Mouse (Mus musculus) kidney, adult 10 weeks (tissue): ENCODE measurements around the gene Emc7. TPM values are rescaled to one million over a fixed set of nuclear protein-coding genes. Genes with fewer than 3 reads are reported as not detected.

ENCODE experiments used
- polyA plus RNA-seq: library from polyadenylated mRNA; stranded (reverse); fragments of 350-450 nt; fragmentation: Illumina TruSeq; extraction: RNeasy Lipid Tissue Mini Kit (QIAGEN cat#74804); gene quantifications from one replicate; pipeline ENCODE4 v1.2.3, GENCODE M21; 2014; ENCODE audit warnings: low read depth, low replicate concordance

Gene Emc7
- 82.5 TPM for polyA plus RNA-seq

DNA sequence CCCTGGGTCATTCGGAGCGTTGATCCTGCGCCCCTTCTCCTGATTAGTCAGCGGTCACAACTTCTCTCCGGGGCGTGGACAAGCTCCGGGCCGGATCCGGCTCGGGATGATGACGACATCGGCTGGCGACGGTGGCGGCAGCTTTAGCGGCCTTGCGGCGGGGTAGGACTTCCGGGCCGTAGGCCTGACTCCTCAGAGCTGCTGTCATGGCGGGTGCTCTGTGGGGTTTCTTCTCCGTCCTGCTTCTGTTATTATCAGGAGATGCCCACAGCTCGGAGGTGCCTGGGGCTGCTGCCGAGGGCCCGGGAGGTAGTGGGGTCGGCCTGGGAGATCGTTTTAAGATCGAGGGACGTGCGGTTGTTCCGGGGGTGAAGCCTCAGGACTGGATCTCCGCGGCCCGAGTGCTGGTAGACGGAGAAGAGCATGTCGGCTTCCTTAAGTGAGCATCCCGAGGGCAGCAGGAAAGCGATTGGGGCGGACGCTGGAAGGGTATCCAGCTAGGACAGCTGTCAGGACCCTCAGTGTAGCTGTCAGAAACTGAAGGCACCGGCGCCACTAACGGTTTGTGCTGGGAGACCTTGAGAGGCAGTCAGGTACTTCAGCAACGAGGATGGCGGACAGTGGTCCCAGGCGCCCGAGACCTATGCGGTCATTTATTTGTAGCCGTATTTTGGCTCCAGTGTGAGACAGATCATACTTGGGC, at the start of gene Emc7:
Emc7 (plus strand) TSS at position 136 of the 703 bp plus-strand sequence.

GRCm38 (mm10) chr2:112480669-112481068, 25.9 kb downstream of the Emc7 start, which contains the start of gene Chrm5:
Gene Chrm5, minus strand, starts transcription at chr2:112480769.

DNA sequence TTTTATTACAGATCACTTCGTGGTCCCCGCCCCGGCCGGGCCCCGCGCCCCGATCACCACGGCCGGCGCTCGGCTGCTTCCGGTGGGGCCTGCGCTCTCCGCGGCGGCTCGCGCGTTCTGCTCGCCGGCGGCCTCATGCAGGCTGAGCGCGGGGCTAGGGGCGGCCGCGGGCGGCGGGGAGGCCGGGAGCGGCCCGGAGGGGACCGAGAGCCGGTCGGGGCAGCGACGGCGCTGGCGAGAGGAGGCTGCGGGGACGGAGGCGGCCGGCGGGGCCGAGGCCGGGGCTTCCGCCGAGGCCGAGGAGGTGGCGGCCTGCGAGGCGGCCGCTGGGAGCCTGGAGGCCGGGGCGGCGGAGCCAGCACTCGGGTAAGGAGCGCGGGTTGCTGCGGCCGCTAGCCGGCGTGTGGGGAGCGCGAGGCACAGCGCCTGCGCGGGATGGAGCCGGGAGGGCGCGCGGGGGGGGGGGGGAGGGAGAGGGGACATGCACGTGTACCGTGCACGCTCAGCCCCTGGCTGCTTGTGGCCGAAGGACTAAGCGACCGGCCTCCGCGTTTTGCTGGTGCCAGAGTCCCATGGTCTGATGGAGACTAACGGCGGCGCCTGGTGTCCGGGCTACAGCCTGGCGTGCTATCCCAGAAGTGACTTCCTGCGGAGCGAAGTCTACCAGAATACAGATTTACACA, 38.2 kb downstream of the Emc7 start, which contains the start of gene Aven:
Aven (plus strand) TSS at position 109 of the 683 bp plus-strand sequence.

Other genes starting within 250 kb of the Emc7 start
- not detected for gene Lpcat4, start 215.5 kb upstream of the Emc7 start, polyA plus RNA-seq
- gene Nutm1, start 195.7 kb upstream of the Emc7 start, polyA plus RNA-seq, result not detected
- gene Nop10, start 193.1 kb upstream of the Emc7 start, polyA plus RNA-seq, result 48.2 TPM
- 44.4 TPM for gene Slc12a6, start 189.2 kb upstream of the Emc7 start, polyA plus RNA-seq
- 0.40 TPM for gene Gm21985, start 188.7 kb upstream of the Emc7 start, polyA plus RNA-seq
- 91.9 TPM for gene Emc4, start 87.0 kb upstream of the Emc7 start, polyA plus RNA-seq
- gene Katnbl1, start 75.8 kb upstream of the Emc7 start, polyA plus RNA-seq, result 42.4 TPM
- not detected for gene Chrm5, start 25.8 kb downstream of the Emc7 start, polyA plus RNA-seq
- gene Aven, start 38.0 kb downstream of the Emc7 start, polyA plus RNA-seq, result 7.3 TPM